Mouse (Mus musculus) splenic B cell, adult 2 months (primary cell): ENCODE measurements around the gene Cul9.
A peak's percentile ranks its signal among the peaks of the same experiment; 100 is the strongest.

ENCODE experiments used
- DNase-seq: peaks from one replicate; pipeline ENCODE4 v3.0.0-alpha.2; 2011; ENCODE audit warnings: low read depth, low spot score
- H3K27me3 ChIP-seq: 2 replicates; pipeline ENCODE4 v1.6.1; 2012; ENCODE audit warnings: mild to moderate bottlenecking, low read length, moderate library complexity, mixed read lengths; ENCODE audit not compliant: control insufficient read depth, poor library complexity, insufficient read depth, severe bottlenecking
- H3K36me3 ChIP-seq: 2 replicates; pipeline ENCODE4 v1.6.1; 2012; ENCODE audit warnings: mild to moderate bottlenecking, low read length, moderate library complexity, mixed read lengths; ENCODE audit not compliant: control insufficient read depth, poor library complexity, insufficient read depth, severe bottlenecking

Gene Cul9

GRCm38 (mm10) chr17:46458439-46458838, 87.7 kb downstream of the Cul9 start:
- DNase-seq = no peak
- Histone ChIP-seq H3K36me3 (no peaks in the 10 kb centered on the region), H3K27me3 (peaks cover 4% of the 10 kb centered on the region)

DNA sequence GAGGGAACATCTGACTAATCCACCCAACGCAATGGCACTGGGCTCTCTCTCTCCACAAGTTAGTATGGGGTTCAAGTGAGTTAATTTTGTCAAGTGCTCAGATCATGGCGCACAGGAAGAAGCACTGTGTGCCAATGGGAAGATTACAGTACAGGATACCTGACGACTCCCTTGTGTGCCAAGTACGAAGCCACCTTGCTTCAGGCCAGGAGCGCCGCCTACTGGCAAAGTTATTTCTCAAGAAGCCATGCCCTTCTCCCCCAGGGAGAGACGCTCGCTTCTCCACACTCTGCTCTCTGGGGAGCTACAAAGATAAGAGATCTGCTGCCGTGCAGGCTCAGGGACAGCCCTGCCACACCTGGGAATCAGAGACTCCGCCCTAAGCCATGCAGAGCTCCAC, 88.4 kb downstream of the Cul9 start:
- peak; percentile 77 for DNase-seq
- Histone ChIP-seq H3K27me3 (peaks cover 4% of the 10 kb centered on the region), H3K36me3 (no peaks in the 10 kb centered on the region)

- H3K36me3 ChIP-seq = no peaks in the 10 kb centered on the region
- DNase-seq = no peak
- H3K27me3 ChIP-seq = peaks cover 4% of the 10 kb centered on the region
Observed at GRCm38 (mm10) chr17:46455110-46455691, 91.0 kb downstream of the Cul9 start.

DNA sequence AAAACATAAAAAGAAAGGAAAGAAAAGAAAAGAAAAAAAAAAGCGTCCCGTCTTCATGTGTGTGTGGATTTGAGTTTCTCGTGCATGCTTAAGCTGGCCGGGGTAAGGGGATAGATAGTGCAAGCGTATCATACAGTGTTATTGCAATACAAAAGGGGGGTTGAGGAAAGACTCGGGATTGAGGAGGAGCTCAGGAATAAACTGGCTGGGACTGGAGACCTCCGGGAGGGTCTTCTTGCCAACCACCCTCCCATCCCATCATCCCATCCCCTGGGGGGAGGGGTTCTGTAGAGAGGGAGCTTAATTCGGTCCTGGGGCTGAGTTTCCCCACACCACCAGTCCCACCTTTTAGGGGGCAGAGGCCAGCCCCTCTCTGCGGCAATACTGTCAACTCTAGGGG, 91.6 kb downstream of the Cul9 start:
- DNase-seq = no peak
- peaks cover 4% of the 10 kb centered on the region for H3K27me3 ChIP-seq

GRCm38 (mm10) chr17:46453970-46454411, 92.2 kb downstream of the Cul9 start:
- H3K36me3 ChIP-seq = no peaks in the 10 kb centered on the region
- DNase-seq = peak; percentile 18
- H3K27me3 ChIP-seq = peaks cover 4% of the 10 kb centered on the region

More for the DNA sequence above, 91.6 kb downstream of the Cul9 start:
- no peaks in the 10 kb centered on the region for H3K36me3 ChIP-seq

GRCm38 (mm10) chr17:46453302-46453948, 92.8 kb downstream of the Cul9 start:
- H3K36me3 ChIP-seq = no peaks in the 10 kb centered on the region
- DNase-seq = no peak
- peaks cover 4% of the 10 kb centered on the region for H3K27me3 ChIP-seq

DNA sequence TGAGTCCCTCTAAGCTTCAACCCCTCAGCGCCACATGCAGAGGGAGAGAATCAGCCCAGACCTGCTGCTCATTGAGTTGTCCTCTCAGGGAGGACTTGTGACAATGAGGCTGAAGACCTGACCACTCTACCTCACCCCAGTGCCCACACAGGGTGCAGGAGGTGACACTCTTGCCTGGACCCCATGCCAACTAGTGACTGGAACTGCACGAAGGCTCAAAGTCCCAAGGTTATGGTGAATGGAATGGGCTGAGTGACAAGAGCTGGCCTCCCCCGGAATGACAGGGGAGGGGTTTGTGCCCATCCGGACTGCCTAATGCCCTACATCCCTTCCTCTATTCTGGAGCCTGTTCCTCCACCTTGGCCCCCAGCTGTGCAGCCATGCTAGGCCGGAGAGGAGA, 93.5 kb downstream of the Cul9 start:
- peaks cover 4% of the 10 kb centered on the region for H3K27me3 ChIP-seq
- no peak for DNase-seq
- no peaks in the 10 kb centered on the region for H3K36me3 ChIP-seq
